Mouse (Mus musculus): ENCODE measurements around the gene Grik2. TPM values are rescaled to one million over a fixed set of nuclear protein-coding genes. Genes with fewer than 3 reads are reported as not detected.

Gene Grik2
- polyA plus RNA-seq, 1 experiment from 2014 or later, result 0.08 TPM

- WGBS (ENCODE audit: insufficient replicate concordance), result 56% methylated on average over 2 of the region's 2 CpGs
- ATAC-seq (ENCODE audit: low read depth), result no peak
- H3K9ac ChIP-seq, result no peak overlapping the region
These were observed 148.7 kb downstream of the Grik2 start for GRCm38 (mm10) chr10:49639901-49640300.

GRCm38 (mm10) chr10:49623951-49624350 is 164.6 kb downstream of the Grik2 start:
- no peak for ATAC-seq (ENCODE audit: low read depth)
- Histone ChIP-seq H3K9ac (no peak overlapping the region), H3K9me3 (replicated peaks) (no peaks in the 10 kb centered on the region), H3K36me3 (no peaks in the 10 kb centered on the region), H3K27me3 (no peaks in the 10 kb centered on the region), H3K4me1 (replicated peaks) (no peaks in the 10 kb centered on the region), H3K27ac (no peak overlapping the region), H3K4me2 (no peak overlapping the region), H3K4me3 (replicated peaks) (no peak overlapping the region)
- WGBS (ENCODE audit: insufficient replicate concordance), result 64% methylated on average over 3 of the region's 3 CpGs
- no peak for DNase-seq

More at GRCm38 (mm10) chr10:49639901-49640300, 148.7 kb downstream of the Grik2 start:
- no peak overlapping the region for H3K4me3 ChIP-seq (replicated peaks)
- DNase-seq, result no peak
- H3K4me1 ChIP-seq (replicated peaks), result no peaks in the 10 kb centered on the region
- H3K27ac ChIP-seq, result no peak overlapping the region
- H3K27me3 ChIP-seq, result no peaks in the 10 kb centered on the region
- no peaks in the 10 kb centered on the region for H3K36me3 ChIP-seq
- no peak overlapping the region for H3K4me2 ChIP-seq
- no peaks in the 10 kb centered on the region for H3K9me3 ChIP-seq (replicated peaks)

DNA sequence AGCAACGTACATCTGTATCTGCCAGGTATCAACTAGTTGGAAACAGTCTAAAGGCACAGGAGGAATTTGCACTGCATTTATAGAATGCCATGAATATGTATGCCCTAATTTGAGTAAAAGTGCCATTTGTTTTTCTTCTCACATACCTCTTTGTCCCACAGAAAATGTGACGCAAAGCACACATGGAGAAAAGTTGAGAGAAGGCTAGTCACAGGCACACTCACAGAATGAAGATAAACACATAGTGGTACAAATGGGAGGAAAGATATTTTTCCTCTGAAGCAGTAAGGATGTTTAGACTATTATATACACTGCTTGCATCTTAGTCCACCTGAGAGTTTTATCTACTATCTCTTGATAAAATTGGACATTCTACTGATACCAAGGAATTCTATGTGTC is 190.9 kb downstream of the Grik2 start:
- no peak overlapping the region for H3K4me3 ChIP-seq (replicated peaks)
- H3K4me2 ChIP-seq, result no peak overlapping the region
- no peaks in the 10 kb centered on the region for H3K4me1 ChIP-seq (replicated peaks)
- 46% methylated on average over 2 of the region's 2 CpGs for WGBS (ENCODE audit: insufficient replicate concordance)
- H3K36me3 ChIP-seq, result no peaks in the 10 kb centered on the region
- ATAC-seq (ENCODE audit: low read depth), result no peak
- H3K27me3 ChIP-seq, result no peaks in the 10 kb centered on the region
- no peaks in the 10 kb centered on the region for H3K9me3 ChIP-seq (replicated peaks)
- H3K27ac ChIP-seq, result no peak overlapping the region
- no peak for DNase-seq
- no peak overlapping the region for H3K9ac ChIP-seq

GRCm38 (mm10) chr10:49573514-49573913 is 215.1 kb downstream of the Grik2 start:
- DNase-seq, result no peak
- Histone ChIP-seq H3K9me3 (replicated peaks) (no peaks in the 10 kb centered on the region), H3K4me1 (replicated peaks) (no peaks in the 10 kb centered on the region), H3K4me2 (no peak overlapping the region), H3K36me3 (no peaks in the 10 kb centered on the region), H3K9ac (no peak overlapping the region), H3K27me3 (no peaks in the 10 kb centered on the region), H3K27ac (no peak overlapping the region), H3K4me3 (replicated peaks) (no peak overlapping the region)
- 62% methylated on average over 7 of the region's 7 CpGs for WGBS (ENCODE audit: insufficient replicate concordance)
- ATAC-seq (ENCODE audit: low read depth), result no peak

DNA sequence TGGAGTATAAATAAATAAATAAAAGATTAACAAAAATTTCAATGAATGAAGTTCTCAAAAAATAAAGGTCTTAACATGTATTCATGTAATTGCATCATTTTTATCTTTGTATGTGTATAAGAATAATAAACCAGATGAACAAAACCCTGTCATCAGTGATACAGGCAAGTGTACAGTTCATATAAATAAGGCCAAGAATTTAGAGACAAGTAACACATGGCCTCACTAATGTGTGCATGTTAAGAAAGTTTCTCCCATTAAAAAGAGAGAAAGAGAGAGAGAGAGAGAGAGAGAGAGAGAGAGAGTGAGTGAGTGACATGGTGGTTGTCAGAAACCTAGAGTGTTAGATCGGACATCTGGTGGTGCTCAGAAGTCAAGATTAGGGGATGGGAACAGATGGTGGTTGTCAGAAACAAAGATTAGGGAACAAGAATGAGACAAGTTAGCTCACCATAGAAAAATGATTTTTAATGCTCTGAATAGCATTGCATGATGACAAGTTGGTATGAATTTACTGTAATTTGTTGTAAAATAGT is 228.6 kb downstream of the Grik2 start:
- Histone ChIP-seq H3K27ac (no peak overlapping the region), H3K4me2 (no peak overlapping the region), H3K9me3 (replicated peaks) (no peaks in the 10 kb centered on the region), H3K4me1 (replicated peaks) (no peaks in the 10 kb centered on the region), H3K27me3 (no peaks in the 10 kb centered on the region), H3K36me3 (no peaks in the 10 kb centered on the region), H3K9ac (no peak overlapping the region), H3K4me3 (replicated peaks) (no peak overlapping the region)
- WGBS (ENCODE audit: insufficient replicate concordance), result 55% methylated on average over 1 of the region's 1 CpGs
- ATAC-seq (ENCODE audit: low read depth) (no peak), DNase-seq (no peak)

GRCm38 (mm10) chr10:49542249-49542648 is 246.3 kb downstream of the Grik2 start:
- Histone ChIP-seq H3K9me3 (replicated peaks) (no peaks in the 10 kb centered on the region), H3K4me1 (replicated peaks) (no peaks in the 10 kb centered on the region), H3K27me3 (no peaks in the 10 kb centered on the region), H3K27ac (no peak overlapping the region), H3K4me3 (replicated peaks) (no peak overlapping the region), H3K9ac (no peak overlapping the region), H3K36me3 (no peaks in the 10 kb centered on the region), H3K4me2 (no peak overlapping the region)
- DNase-seq, result no peak
- no peak for ATAC-seq (ENCODE audit: low read depth)
- WGBS (ENCODE audit: insufficient replicate concordance), result 32% methylated on average over 1 of the region's 1 CpGs

DNA sequence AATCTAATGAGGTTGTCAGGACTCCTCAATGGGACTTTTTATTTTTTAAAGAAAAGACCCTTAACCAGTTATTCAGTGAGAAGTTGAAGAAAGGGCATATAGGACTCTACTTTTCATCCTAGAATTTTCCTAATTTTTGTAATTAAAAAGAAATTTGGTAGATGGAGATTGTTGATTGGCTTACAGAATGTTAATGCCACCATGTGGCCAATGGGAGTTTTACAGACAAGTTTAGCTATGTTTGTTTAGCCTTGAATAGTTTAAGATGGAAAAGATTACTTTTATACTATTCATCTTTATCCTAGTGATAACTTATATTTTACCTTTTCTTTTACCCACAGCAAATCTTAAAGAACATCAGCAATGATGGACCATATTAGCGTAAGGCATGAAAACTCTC is 268.8 kb downstream of the Grik2 start:
- ATAC-seq (ENCODE audit: low read depth) (no peak), DNase-seq (no peak)
- H3K9ac ChIP-seq, result no peak overlapping the region
- H3K36me3 ChIP-seq, result no peaks in the 10 kb centered on the region
- no peaks in the 10 kb centered on the region for H3K27me3 ChIP-seq
- H3K4me3 ChIP-seq (replicated peaks), result no peak overlapping the region
- no peak overlapping the region for H3K27ac ChIP-seq
- no peak overlapping the region for H3K4me2 ChIP-seq
- no peaks in the 10 kb centered on the region for H3K4me1 ChIP-seq (replicated peaks)
- H3K9me3 ChIP-seq (replicated peaks), result no peaks in the 10 kb centered on the region
- 89% methylated on average over 1 of the region's 1 CpGs for WGBS (ENCODE audit: insufficient replicate concordance)

DNA sequence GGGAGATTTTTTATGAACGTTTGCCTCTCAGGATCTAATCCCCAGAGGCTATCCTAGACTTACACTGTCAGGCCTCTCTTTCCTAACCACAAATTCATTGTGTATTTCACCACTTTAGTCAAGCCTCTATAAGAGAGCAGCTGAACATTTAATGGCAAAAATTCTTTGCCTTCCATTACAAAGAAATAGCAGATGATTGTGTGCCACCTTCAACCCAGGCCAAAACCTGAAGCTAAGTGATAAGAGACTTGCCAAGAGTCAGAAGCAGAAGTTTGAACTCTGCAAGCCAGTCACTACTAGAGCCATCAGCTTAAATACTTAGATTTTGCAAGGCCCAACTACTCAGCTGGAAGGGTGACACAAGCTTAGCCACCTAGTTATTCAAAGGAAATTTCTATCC is 287.9 kb downstream of the Grik2 start:
- H3K27ac ChIP-seq, result no peak overlapping the region
- no peaks in the 10 kb centered on the region for H3K36me3 ChIP-seq
- no peaks in the 10 kb centered on the region for H3K4me1 ChIP-seq (replicated peaks)
- no peaks in the 10 kb centered on the region for H3K27me3 ChIP-seq
- H3K9ac ChIP-seq, result no peak overlapping the region
- ATAC-seq (ENCODE audit: low read depth) (no peak), DNase-seq (no peak)
- H3K9me3 ChIP-seq (replicated peaks), result no peaks in the 10 kb centered on the region
- no peak overlapping the region for H3K4me3 ChIP-seq (replicated peaks)
- 29% methylated on average over 1 of the region's 1 CpGs for WGBS (ENCODE audit: insufficient replicate concordance)
- H3K4me2 ChIP-seq, result no peak overlapping the region

DNA sequence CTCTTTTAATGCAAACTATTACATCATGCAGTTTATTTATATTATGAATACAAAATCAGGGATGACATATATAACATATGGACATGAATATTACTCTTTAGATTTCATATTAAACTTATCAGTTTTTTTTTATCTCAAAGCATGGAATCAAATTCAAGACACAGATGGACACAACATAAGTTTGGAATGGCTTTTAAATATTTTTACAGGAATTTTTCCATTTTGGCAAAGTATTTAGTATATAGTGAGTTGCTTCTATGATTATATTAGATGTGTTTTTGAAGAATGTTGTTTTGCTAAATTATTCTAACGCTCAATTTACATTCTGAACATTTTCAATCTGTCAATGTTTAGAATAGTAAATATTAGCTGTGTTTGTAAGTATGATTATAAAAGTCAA is 291.3 kb downstream of the Grik2 start:
- DNase-seq, result no peak
- Histone ChIP-seq H3K27me3 (no peaks in the 10 kb centered on the region), H3K9ac (no peak overlapping the region), H3K36me3 (no peaks in the 10 kb centered on the region), H3K4me2 (no peak overlapping the region), H3K27ac (no peak overlapping the region), H3K4me3 (replicated peaks) (no peak overlapping the region), H3K9me3 (replicated peaks) (no peaks in the 10 kb centered on the region), H3K4me1 (replicated peaks) (no peaks in the 10 kb centered on the region)
- WGBS (ENCODE audit: insufficient replicate concordance), result 47% methylated on average over 1 of the region's 1 CpGs
- ATAC-seq (ENCODE audit: low read depth), result no peak

DNA sequence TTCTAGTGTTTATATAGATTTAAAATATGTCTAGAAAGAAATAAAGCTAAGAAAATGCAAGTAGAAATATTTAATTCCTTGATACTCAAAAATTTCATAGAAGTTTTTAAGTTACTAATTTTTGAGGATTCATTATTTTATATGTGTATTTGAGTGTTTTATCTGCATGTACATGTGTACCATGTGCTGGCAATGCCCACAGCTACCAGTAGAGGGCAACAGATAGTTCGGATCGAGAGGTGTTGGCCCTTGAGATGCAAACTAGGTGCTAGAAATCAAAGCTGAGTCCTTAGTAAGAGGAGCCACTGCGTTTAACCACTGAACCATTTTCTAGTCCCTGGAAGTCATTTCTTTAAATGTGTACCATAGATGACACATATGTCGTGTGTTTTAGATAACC is 307.1 kb downstream of the Grik2 start:
- no peaks in the 10 kb centered on the region for H3K4me1 ChIP-seq (replicated peaks)
- H3K27me3 ChIP-seq, result no peaks in the 10 kb centered on the region
- H3K36me3 ChIP-seq, result no peaks in the 10 kb centered on the region
- H3K4me2 ChIP-seq, result no peak overlapping the region
- 46% methylated on average over 4 of the region's 4 CpGs for WGBS (ENCODE audit: insufficient replicate concordance)
- DNase-seq (no peak), ATAC-seq (ENCODE audit: low read depth) (no peak)
- H3K27ac ChIP-seq, result no peak overlapping the region
- H3K9me3 ChIP-seq (replicated peaks), result no peaks in the 10 kb centered on the region
- no peak overlapping the region for H3K9ac ChIP-seq
- H3K4me3 ChIP-seq (replicated peaks), result no peak overlapping the region

DNA sequence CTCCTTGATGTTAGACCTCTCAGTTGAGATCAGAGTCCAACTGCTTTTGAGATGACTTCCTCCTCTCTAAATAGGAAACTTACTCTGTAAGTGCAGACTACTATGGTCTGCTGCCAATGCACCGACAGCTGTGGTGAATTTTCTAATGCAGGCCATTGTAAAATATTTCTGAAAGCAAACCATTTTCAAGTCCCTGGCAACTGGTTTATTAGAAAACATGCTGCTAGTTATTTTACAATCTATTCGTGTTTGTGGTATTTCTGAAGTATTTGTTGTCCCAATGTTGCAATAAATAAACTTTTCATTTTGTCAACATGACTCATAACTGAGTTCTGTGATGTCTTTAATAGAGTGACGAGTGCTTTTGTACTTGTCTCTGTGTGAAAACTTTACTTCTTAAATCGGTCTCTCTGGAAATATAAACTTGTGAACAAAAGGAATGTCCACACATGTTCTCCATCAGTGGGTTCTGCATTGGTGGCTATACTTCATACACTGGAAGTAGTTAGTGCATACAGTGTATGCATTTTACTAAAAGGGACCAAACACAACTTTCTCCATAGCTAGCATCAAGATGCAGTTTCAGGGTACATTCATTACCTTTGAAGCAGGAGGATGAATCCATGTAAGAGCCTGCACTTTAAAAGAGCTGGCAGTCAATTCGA is 308.3 kb downstream of the Grik2 start:
- WGBS (ENCODE audit: insufficient replicate concordance), result 56% methylated on average over 5 of the region's 5 CpGs
- Histone ChIP-seq H3K9me3 (replicated peaks) (no peaks in the 10 kb centered on the region), H3K4me3 (replicated peaks) (no peak overlapping the region)

DNA sequence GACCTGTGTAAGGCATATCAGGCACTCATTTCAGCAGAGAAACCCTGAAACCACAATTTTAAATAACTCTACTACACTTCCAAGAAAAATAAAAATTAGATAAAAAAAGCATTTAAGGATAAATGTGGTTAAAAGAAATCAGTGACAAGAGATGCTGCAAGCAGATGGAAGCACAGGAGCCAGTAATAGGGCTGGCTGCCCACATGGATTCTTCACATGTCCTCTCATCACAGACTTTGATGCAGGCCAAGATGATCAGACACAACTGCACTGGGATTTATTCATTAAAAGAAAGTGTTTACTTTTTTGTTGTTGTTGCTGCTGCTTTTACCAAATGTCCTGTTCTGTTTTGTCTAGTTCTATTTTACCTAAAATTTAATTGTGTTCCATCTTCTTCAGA is 315.0 kb downstream of the Grik2 start:
- DNase-seq (no peak), ATAC-seq (ENCODE audit: low read depth) (no peak)
- H3K9ac ChIP-seq, result no peak overlapping the region
- no peak overlapping the region for H3K27ac ChIP-seq
- H3K27me3 ChIP-seq, result no peaks in the 10 kb centered on the region
- no peaks in the 10 kb centered on the region for H3K9me3 ChIP-seq (replicated peaks)
- no peaks in the 10 kb centered on the region for H3K4me1 ChIP-seq (replicated peaks)
- H3K4me2 ChIP-seq, result no peak overlapping the region
- H3K4me3 ChIP-seq (replicated peaks), result no peak overlapping the region
- no peaks in the 10 kb centered on the region for H3K36me3 ChIP-seq

More for the DNA sequence above, 308.3 kb downstream of the Grik2 start:
- Histone ChIP-seq H3K9ac (no peak overlapping the region), H3K27ac (no peak overlapping the region), H3K4me1 (replicated peaks) (no peaks in the 10 kb centered on the region), H3K27me3 (no peaks in the 10 kb centered on the region), H3K36me3 (no peaks in the 10 kb centered on the region), H3K4me2 (no peak overlapping the region)
- DNase-seq, result no peak
- no peak for ATAC-seq (ENCODE audit: low read depth)

Data from liver, embryonic 13.5 days (tissue).